Comparison of ENCODE assay signal across 23 mouse cellular contexts in the genomic region with DNA sequence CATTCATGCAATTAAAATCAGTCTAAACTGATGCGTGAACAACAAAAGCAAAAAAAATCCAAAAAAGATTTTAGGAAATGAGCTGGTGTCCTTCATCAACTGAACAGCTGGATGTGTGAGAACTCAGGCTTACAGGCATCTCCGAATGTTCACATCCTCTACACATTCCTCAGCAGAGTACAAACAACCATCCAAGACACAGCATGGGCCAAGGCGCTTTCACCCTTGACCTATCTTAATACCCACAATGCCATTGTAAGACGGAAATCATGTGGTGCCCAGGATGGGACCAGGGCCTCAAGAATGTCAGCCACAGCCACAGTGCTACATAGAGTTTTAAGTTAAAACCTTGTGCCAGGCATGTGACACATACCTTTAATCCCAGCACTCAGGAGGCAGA. TPM values are rescaled to one million over a fixed set of nuclear protein-coding genes. Genes with fewer than 3 reads are reported as not detected.
DNase-seq lines count a peak whose midpoint lies in the region; ATAC-seq and TF ChIP-seq lines count a peak whose summit lies in the region.
"Had no signal": no experiment of that assay in that cellular context is flagged by ENCODE, and none has a peak within 500 bp of the region (broad histone marks: within the 10 kb centered on the region; RNA-seq: fewer than 3 reads in every experiment).

No protein-coding gene starts in this region.

- peaks cover 5% of the 10 kb centered on the region for H3K4me1 ChIP-seq in testis, adult 2 months (ENCODE audit: control insufficient read depth, insufficient read depth, low read length)

- no peaks in the 10 kb centered on the region for H3K27me3 ChIP-seq in testis, adult 2 months (ENCODE audit: control insufficient read depth, insufficient read depth, low read length)
- H3K27me3 ChIP-seq: CH12.LX; embryonic facial prominence, embryonic 12.5 days; forebrain, embryonic 13.5 days; forebrain, embryonic 15.5 days had no signal

- DNase-seq in CD4-positive, CD25-positive, alpha-beta regulatory T cell, adult 2 months (ENCODE audit: low read depth, low spot score) = peak; percentile 1
- DNase-seq in testis, postnatal 14 days (ENCODE audit: low spot score) = no peak
- peak; percentile 61 for DNase-seq in ZHBTc4 (ENCODE audit: low read depth, low spot score)
- DNase-seq in naive thymus-derived CD4-positive, alpha-beta T cell, adult 2 months (ENCODE audit: low read depth) = peak; percentile 4
- DNase-seq in layer of hippocampus, adult 9-10 months (ENCODE audit: low spot score) = no peak
- no peak for DNase-seq in cerebellum, postnatal 10 days
- DNase-seq: adrenal gland, adult 8-10 months; adrenal gland, postnatal 14 days; adrenal gland, postnatal 36 days; B cell, adult 2 months; cerebellum, adult 11-12 months; cerebellum, adult 2 months; cerebellum, adult 9-10 months; cerebellum, postnatal 14 days; cerebellum, postnatal 36 days; forebrain, postnatal 0 days had no signal

- TF ChIP-seq CTCF in testis, adult 2 months (IDR thresholded peaks at IDR 0.05; ENCODE audit: control insufficient read depth, insufficient read depth, insufficient replicate concordance, low read depth, low read length) = no peak

- TF ChIP-seq POLR2A in testis, adult 2 months (IDR thresholded peaks at IDR 0.05; ENCODE audit: control insufficient read depth, low read depth, low read length) = no peak

- H3K27ac ChIP-seq in testis, adult 2 months (ENCODE audit: control insufficient read depth, insufficient read depth, low read depth, low read length) = peak overlapping the region; percentile 26; the same call in 1 of the 2 replicates
- H3K27ac ChIP-seq: embryonic facial prominence, embryonic 10.5 days; forebrain, embryonic 13.5 days; forebrain, embryonic 15.5 days had no signal

- no peak for ATAC-seq in CD4-positive, CD25-positive, alpha-beta regulatory T cell, adult 4 months
- ATAC-seq: forebrain, embryonic 13.5 days; forebrain, embryonic 15.5 days; forebrain, postnatal 0 days had no signal

- no peak overlapping the region for H3K4me3 ChIP-seq in testis, adult 2 months (ENCODE audit: control insufficient read depth, low read depth, low read length)
- H3K4me3 ChIP-seq: embryonic facial prominence, embryonic 10.5 days; embryonic facial prominence, embryonic 12.5 days; forebrain, embryonic 13.5 days; forebrain, embryonic 15.5 days had no signal

- no peaks in the 10 kb centered on the region for H3K36me3 ChIP-seq in testis, adult 2 months (ENCODE audit: control insufficient read depth, insufficient read depth, low read length)
- H3K36me3 ChIP-seq: embryonic facial prominence, embryonic 10.5 days; embryonic facial prominence, embryonic 12.5 days; forebrain, embryonic 15.5 days had no signal

RNA-seq across cellular contexts. Expression of a gene that starts 44.6 kb away (rescaled TPM):
- 100 to 1,000 TPM; 171 to 233 TPM for polyA plus RNA-seq in CD4-positive, CD25-positive, alpha-beta regulatory T cell, adult 4 months (2017; shearing (Covaris generic))
- polyA plus RNA-seq in testis, adult 2 months (2012; rRNA removed) = 37.6 and 38.4 TPM in 2 replicates

Comparison
In these comparisons a context has a peak if more than half of its experiments do, and no peak if none do; other contexts are left out.
1. DNase-seq: peak in CD4-positive, CD25-positive, alpha-beta regulatory T cell, adult 2 months (single experiment), ZHBTc4 (single experiment) and naive thymus-derived CD4-positive, alpha-beta T cell, adult 2 months (single experiment); none in testis, postnatal 14 days (single experiment), layer of hippocampus, adult 9-10 months (single experiment) and cerebellum, postnatal 10 days (0 of 2).